In genomic region chr5:24408651-24409050, GRCm38 (mm10) we compare ENCODE assay signal across 19 mouse cellular contexts. TPM values are rescaled to one million over a fixed set of nuclear protein-coding genes. Genes with fewer than 3 reads are reported as not detected.
DNase-seq lines count a peak whose midpoint lies in the region; TF ChIP-seq lines count a peak whose summit lies in the region.
"Had no signal": no experiment of that assay in that cellular context is flagged by ENCODE, and none has a peak within 500 bp of the region (broad histone marks: within the 10 kb centered on the region; RNA-seq: fewer than 3 reads in every experiment).

No protein-coding gene starts in this region.

- intact Hi-C loops in heart, postnatal 10 days (cut with DNase I) = no loop called here
- intact Hi-C loops in heart, postnatal 36 days (cut with DNase I) = no loop called here
- intact Hi-C loops in gastrocnemius, postnatal 14 days (cut with DNase I; ENCODE audit: low total_unique reads) = no loop called here

- peak; percentile 51 to 52 for DNase-seq in heart, postnatal 10 days
- DNase-seq in heart, postnatal 36 days = no peak
- no peak for DNase-seq in layer of hippocampus, adult 2 months (ENCODE audit: low spot score in 2 of 2)
- DNase-seq in layer of hippocampus, postnatal 25 days (ENCODE audit: extremely low spot score in 1 of 2, low spot score in 1 of 2) = no peak
- peak; percentile 64 for DNase-seq in adrenal gland, postnatal 25 days
- no peak for DNase-seq in liver
- DNase-seq in gastrocnemius, postnatal 14 days = no peak
- DNase-seq: cerebellum, adult 9-10 months; embryo, embryonic 11 days; kidney, postnatal 4 days; layer of hippocampus, postnatal 36 days; lung, postnatal 10 days; right cerebral cortex, postnatal 4 days had no signal

- peak overlapping the region; percentile 19; the same call in 1 of the 2 replicates for H3K27ac ChIP-seq in layer of hippocampus, adult 2 months
- H3K27ac ChIP-seq: hindbrain, embryonic 15.5 days; limb, embryonic 15.5 days; midbrain, embryonic 13.5 days; neural tube, embryonic 12.5 days had no signal

- no peak overlapping the region for H3K4me3 ChIP-seq in layer of hippocampus, adult 2 months
- H3K4me3 ChIP-seq: hindbrain, embryonic 15.5 days; limb, embryonic 15.5 days; midbrain, embryonic 13.5 days; neural tube, embryonic 12.5 days had no signal

- TF ChIP-seq CTCF in layer of hippocampus, adult 2 months (conservative IDR thresholded peaks at IDR 0.05) = no peak

RNA-seq across cellular contexts. Expression of gene Asic3, which starts 4.5 kb away (rescaled TPM):
- under 1 TPM; 0.12 to 0.22 TPM for total RNA-seq in heart, postnatal 10 days (2021)
- total RNA-seq in heart, postnatal 36 days (2021) = not detected
- total RNA-seq in layer of hippocampus, adult 2 months (2021) = under 1 TPM; 0.20 to 0.39 TPM
- total RNA-seq in layer of hippocampus, postnatal 25 days (2021) = under 1 TPM in 1 of 2 experiments, not detected in 1; 0.30 TPM
- 0.43 TPM in 1 of 2 replicates, not detected in the other for total RNA-seq in adrenal gland, postnatal 25 days (2021)
- under 1 TPM in 1 of 2 experiments, not detected in 1; 0.29 TPM for total RNA-seq in gastrocnemius, postnatal 14 days (2021)
- total RNA-seq: left cerebral cortex, postnatal 36 days; megakaryocyte, adult 5-6 weeks had no signal

RNA-seq across cellular contexts. Expression of gene Cdk5, which starts 14.7 kb away (rescaled TPM):
- 10 to 100 TPM; 21.5 to 25.0 TPM for total RNA-seq in heart, postnatal 10 days (2021)
- 10 to 100 TPM; 22.5 to 23.0 TPM for total RNA-seq in heart, postnatal 36 days (2021)
- total RNA-seq in layer of hippocampus, adult 2 months (2021) = 100 to 1,000 TPM; 118 to 136 TPM
- total RNA-seq in layer of hippocampus, postnatal 25 days (2021) = 100 to 1,000 TPM; 126 to 130 TPM
- 46.4 and 51.2 TPM in 2 replicates for total RNA-seq in adrenal gland, postnatal 25 days (2021)
- total RNA-seq in gastrocnemius, postnatal 14 days (2021) = 10 to 100 TPM; 12.4 to 13.4 TPM

RNA-seq across cellular contexts. Expression of gene Slc4a2, which starts 15.0 kb away (rescaled TPM):
- 10 to 100 TPM; 49.2 to 52.4 TPM for total RNA-seq in heart, postnatal 10 days (2021)
- 10 to 100 TPM; 29.2 to 35.1 TPM for total RNA-seq in heart, postnatal 36 days (2021)
- 10 to 100 TPM; 32.5 to 37.6 TPM for total RNA-seq in layer of hippocampus, adult 2 months (2021)
- total RNA-seq in layer of hippocampus, postnatal 25 days (2021) = 10 to 100 TPM; 31.7 to 34.4 TPM
- total RNA-seq in adrenal gland, postnatal 25 days (2021) = 50.5 and 59.1 TPM in 2 replicates
- 10 to 100 TPM; 21.7 to 22.8 TPM for total RNA-seq in gastrocnemius, postnatal 14 days (2021)

RNA-seq across cellular contexts. Expression of gene Abcb8, which starts 15.2 kb away (rescaled TPM):
- 10 to 100 TPM; 85.0 to 88.5 TPM for total RNA-seq in heart, postnatal 10 days (2021)
- 10 to 100 TPM; 83.7 to 84.9 TPM for total RNA-seq in heart, postnatal 36 days (2021)
- 10 to 100 TPM; 50.8 to 57.0 TPM for total RNA-seq in layer of hippocampus, adult 2 months (2021)
- total RNA-seq in layer of hippocampus, postnatal 25 days (2021) = 10 to 100 TPM; 52.3 to 54.1 TPM
- 83.6 and 88.2 TPM in 2 replicates for total RNA-seq in adrenal gland, postnatal 25 days (2021)
- total RNA-seq in gastrocnemius, postnatal 14 days (2021) = 10 to 100 TPM; 36.2 to 43.6 TPM

RNA-seq across cellular contexts. Expression of gene Atg9b, which starts 16.7 kb away (rescaled TPM):
- under 1 TPM; 0.62 to 0.89 TPM for total RNA-seq in heart, postnatal 10 days (2021)
- total RNA-seq in heart, postnatal 36 days (2021) = under 1 TPM; 0.27 to 0.75 TPM
- 1 to 10 TPM; 3.0 to 3.2 TPM for total RNA-seq in layer of hippocampus, adult 2 months (2021)
- 1 to 10 TPM; 2.6 to 3.3 TPM for total RNA-seq in layer of hippocampus, postnatal 25 days (2021)
- 0.27 and 1.2 TPM in 2 replicates for total RNA-seq in adrenal gland, postnatal 25 days (2021)
- total RNA-seq in gastrocnemius, postnatal 14 days (2021) = under 1 TPM; 0.11 to 0.14 TPM

Comparison
In these comparisons a context has a peak if more than half of its experiments do, and no peak if none do; other contexts are left out.
1. DNase-seq: peak in heart, postnatal 10 days (2 of 2) and adrenal gland, postnatal 25 days (single experiment); none in heart, postnatal 36 days (0 of 2), layer of hippocampus, adult 2 months (0 of 2), layer of hippocampus, postnatal 25 days (0 of 2), liver (single experiment) and gastrocnemius, postnatal 14 days (single experiment).